Mouse (Mus musculus) myocyte (in vitro differentiated cells): ENCODE data around the gene Rsl24d1. TPM values are rescaled to one million over a fixed set of nuclear protein-coding genes. Genes with fewer than 3 reads are reported as not detected.

Experiments used
- H3K27me3 ChIP-seq: one replicate; pipeline ENCODE4 v1.6.1; 2011; ENCODE audit not compliant: control insufficient read depth, insufficient read depth, insufficient read length
- H3K36me3 ChIP-seq: one replicate; pipeline ENCODE4 v1.6.1; 2011; ENCODE audit not compliant: control insufficient read depth, insufficient read depth
- H3K4me2 ChIP-seq: one replicate; pipeline ENCODE4 v1.6.1; 2011; ENCODE audit warnings: low read depth, control low read depth
- H3K4me3 ChIP-seq: one replicate; pipeline ENCODE4 v1.5.1; 2011; ENCODE audit warnings: mild to moderate bottlenecking, control low read depth, moderate library complexity
- H3K79me2 ChIP-seq: one replicate; pipeline ENCODE4 v1.6.1; 2011; ENCODE audit not compliant: control insufficient read depth, insufficient read depth
- H3ac ChIP-seq: one replicate; pipeline ENCODE4 v1.6.1; 2011; ENCODE audit not compliant: control insufficient read depth, insufficient read length
- CEBPB ChIP-seq: IDR thresholded peaks from 2 replicates; pipeline ENCODE4 v1.6.1; 2011; ENCODE audit warnings: mild to moderate bottlenecking, moderate library complexity; ENCODE audit not compliant: poor library complexity, insufficient read depth, severe bottlenecking
- E2F4 ChIP-seq: IDR thresholded peaks from one replicate; pipeline ENCODE4 v1.6.1; 2011; ENCODE audit warnings: mild to moderate bottlenecking, control low read depth, moderate library complexity; ENCODE audit not compliant: insufficient read depth
- MAX ChIP-seq: IDR thresholded peaks from one replicate; pipeline ENCODE4 v1.6.1; 2011; ENCODE audit warnings: low read depth, mild to moderate bottlenecking, control low read depth
- MYOD1 ChIP-seq, 3 experiments: IDR thresholded peaks; one replicate each; pipeline ENCODE4 v1.6.1; 2011; ENCODE audit warnings: control low read depth in 2 of 3, low read depth in 2 of 3, mild to moderate bottlenecking in 2 of 3, moderate library complexity in 1 of 3; ENCODE audit not compliant: insufficient read length in 2 of 3, control insufficient read depth in 1 of 3
- MYOG ChIP-seq, 3 experiments: IDR thresholded peaks; one replicate each; pipeline ENCODE4 v1.6.1; 2011; ENCODE audit warnings: control low read depth in 2 of 3, low read depth in 2 of 3, mild to moderate bottlenecking in 2 of 3; ENCODE audit not compliant: insufficient read length in 2 of 3, control insufficient read depth in 1 of 3, insufficient read depth in 1 of 3
- POLR2A ChIP-seq: IDR thresholded peaks from one replicate; pipeline ENCODE4 v1.6.1; 2011; ENCODE audit warnings: low read depth, mild to moderate bottlenecking, control low read depth, moderate library complexity; ENCODE audit not compliant: insufficient read length
- POLR2AphosphoS2 ChIP-seq: IDR thresholded peaks from one replicate; pipeline ENCODE4 v1.6.1; 2011; ENCODE audit warnings: low read depth, control low read depth; ENCODE audit not compliant: insufficient read length
- REST ChIP-seq: IDR thresholded peaks from one replicate; pipeline ENCODE4 v1.6.1; 2011; ENCODE audit warnings: mild to moderate bottlenecking, control low read depth, moderate library complexity; ENCODE audit not compliant: insufficient read depth, insufficient read length
- SRF ChIP-seq: IDR thresholded peaks from one replicate; pipeline ENCODE4 v1.6.1; 2011; ENCODE audit warnings: low read depth; ENCODE audit not compliant: control insufficient read depth, insufficient read length
- TCF12 ChIP-seq: IDR thresholded peaks from one replicate; pipeline ENCODE4 v1.6.1; 2011; ENCODE audit warnings: mild to moderate bottlenecking, control low read depth; ENCODE audit not compliant: poor library complexity, insufficient read depth, severe bottlenecking
- TCF3 ChIP-seq: IDR thresholded peaks from one replicate; pipeline ENCODE4 v1.6.1; 2011; ENCODE audit warnings: low read depth, control low read depth; ENCODE audit not compliant: insufficient read length
- USF1 ChIP-seq: IDR thresholded peaks from one replicate; pipeline ENCODE4 v1.6.1; 2011; ENCODE audit warnings: low read depth, mild to moderate bottlenecking, control low read depth, moderate library complexity
- polyA plus RNA-seq: library from polyadenylated mRNA; unstranded; fragments of >200 nt; fragmentation: generic; extraction: Trizol; gene quantifications from one replicate; pipeline ENCODE4 v1.2.1, GENCODE M21; 2012; ENCODE audit warnings: missing spikeins

Gene Rsl24d1
- polyA plus RNA-seq, 1 experiment, result 54.7 TPM

DNA sequence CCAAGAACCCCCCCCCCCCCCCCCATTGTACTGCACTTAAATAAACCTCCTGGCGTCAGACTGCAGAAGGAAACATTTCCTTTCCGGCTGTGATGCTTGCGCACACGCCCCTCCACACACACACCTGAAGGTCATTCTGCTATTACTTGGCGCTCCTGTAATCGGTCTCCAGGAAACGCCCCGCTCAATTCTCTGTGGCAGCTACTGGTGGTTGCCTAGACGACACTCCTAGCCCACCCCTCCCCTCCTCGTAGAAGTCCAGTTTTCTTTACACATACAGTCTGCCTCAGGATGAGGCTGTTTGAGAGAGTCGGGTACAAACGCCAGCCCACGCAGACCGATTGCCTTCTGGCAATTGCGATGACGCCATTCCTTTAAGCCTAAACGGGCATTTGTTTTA, 18.6 kb upstream of the Rsl24d1 start:
- Histone ChIP-seq H3K4me3 (no peak overlapping the region), H3K27me3 (peaks cover 38% of the 10 kb centered on the region), H3ac (no peak overlapping the region), H3K36me3 (no peaks in the 10 kb centered on the region), H3K79me2 (no peaks in the 10 kb centered on the region), H3K4me2 (no peak overlapping the region)
- TF ChIP-seq MAX (no peak), MYOG (IDR thresholded peaks at IDR 0.05; ENCODE audit: control insufficient read depth in 1 of 3, insufficient read depth in 1 of 3, insufficient read length in 2 of 3, low read depth in 2 of 3) (no peak), TCF12 (no peak), USF1 (no peak), MYOD1 (IDR thresholded peaks at IDR 0.05; ENCODE audit: control insufficient read depth in 1 of 3, insufficient read length in 2 of 3, low read depth in 2 of 3) (no peak), CEBPB (no peak), REST (no peak), TCF3 (no peak), POLR2A (no peak), E2F4 (no peak), POLR2AphosphoS2 (no peak), SRF (no peak)

DNA sequence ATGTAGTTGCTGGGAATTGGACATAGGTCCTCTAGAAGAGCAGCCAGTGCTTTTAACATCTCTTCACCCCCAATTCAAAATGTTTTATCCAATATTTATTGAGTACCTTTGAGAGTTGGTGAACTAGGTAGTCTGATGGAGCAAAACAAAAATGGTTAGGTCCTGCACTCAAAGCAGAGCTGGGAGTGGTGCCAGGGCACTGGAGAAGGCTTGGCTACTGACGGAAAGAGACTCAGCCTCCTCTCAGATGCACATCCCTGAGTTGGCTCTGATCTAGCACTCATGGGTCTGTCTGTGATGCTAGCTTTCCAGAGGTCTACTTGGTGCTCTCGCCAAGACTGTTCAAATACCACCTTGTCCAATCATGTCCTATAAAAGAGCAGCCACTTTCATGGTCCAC, 15.3 kb upstream of the Rsl24d1 start:
- Histone ChIP-seq H3K27me3 (peaks cover 34% of the 10 kb centered on the region), H3K4me3 (no peak overlapping the region), H3K79me2 (no peaks in the 10 kb centered on the region), H3K4me2 (no peak overlapping the region), H3K36me3 (no peaks in the 10 kb centered on the region), H3ac (no peak overlapping the region)
- no peak for TF ChIP-seq MYOD1 (IDR thresholded peaks at IDR 0.05; ENCODE audit: control insufficient read depth in 1 of 3, insufficient read length in 2 of 3, low read depth in 2 of 3)
- TF ChIP-seq USF1, result no peak
- TF ChIP-seq E2F4, result no peak
- TF ChIP-seq CEBPB, result no peak
- TF ChIP-seq MAX, result no peak
- TF ChIP-seq SRF, result no peak
- TF ChIP-seq REST, result no peak
- TF ChIP-seq TCF3, result no peak
- no peak for TF ChIP-seq POLR2A
- TF ChIP-seq POLR2AphosphoS2, result no peak
- no peak for TF ChIP-seq TCF12
- TF ChIP-seq MYOG (IDR thresholded peaks at IDR 0.05; ENCODE audit: control insufficient read depth in 1 of 3, insufficient read depth in 1 of 3, insufficient read length in 2 of 3, low read depth in 2 of 3), result no peak

DNA sequence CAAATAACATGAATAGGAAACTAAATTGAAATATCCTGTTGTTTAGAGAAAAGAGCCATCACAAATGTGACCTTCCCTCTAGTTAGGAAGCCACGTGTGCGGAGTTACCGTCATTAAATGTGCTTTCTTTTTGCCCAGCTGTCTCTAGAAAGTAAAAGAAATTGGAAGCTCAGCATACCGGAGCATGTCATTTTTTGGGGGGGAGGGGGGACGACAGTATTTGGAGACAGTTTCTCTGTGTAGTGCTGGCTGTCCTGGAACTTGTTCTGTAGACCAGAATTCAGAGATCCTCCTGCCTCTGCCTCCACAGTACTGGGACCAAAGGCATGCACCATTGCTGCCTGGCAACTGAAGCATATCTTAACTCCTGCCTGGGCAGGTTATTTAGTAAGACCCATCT, 11.7 kb upstream of the Rsl24d1 start, which contains the start of gene Khdc3:
Khdc3 (plus strand) TSS at position 301 of the 400 bp plus-strand sequence.
- no peaks in the 10 kb centered on the region for H3K79me2 ChIP-seq
- TF ChIP-seq CEBPB (no peak), POLR2AphosphoS2 (no peak), POLR2A (no peak), MYOD1 (IDR thresholded peaks at IDR 0.05; ENCODE audit: control insufficient read depth in 1 of 3, insufficient read length in 2 of 3, low read depth in 2 of 3) (no peak), TCF12 (no peak), USF1 (no peak), E2F4 (no peak), MAX (no peak), MYOG (IDR thresholded peaks at IDR 0.05; ENCODE audit: control insufficient read depth in 1 of 3, insufficient read depth in 1 of 3, insufficient read length in 2 of 3, low read depth in 2 of 3) (no peak), REST (no peak)
- no peak within 1 kb of the TSS for H3K4me2 ChIP-seq
- H3K4me3 ChIP-seq, result no peak within 1 kb of the TSS
- peaks cover 36% of the 10 kb centered on the region for H3K27me3 ChIP-seq
- no peaks in the 10 kb centered on the region for H3K36me3 ChIP-seq
- H3ac ChIP-seq, result no peak within 1 kb of the TSS

DNA sequence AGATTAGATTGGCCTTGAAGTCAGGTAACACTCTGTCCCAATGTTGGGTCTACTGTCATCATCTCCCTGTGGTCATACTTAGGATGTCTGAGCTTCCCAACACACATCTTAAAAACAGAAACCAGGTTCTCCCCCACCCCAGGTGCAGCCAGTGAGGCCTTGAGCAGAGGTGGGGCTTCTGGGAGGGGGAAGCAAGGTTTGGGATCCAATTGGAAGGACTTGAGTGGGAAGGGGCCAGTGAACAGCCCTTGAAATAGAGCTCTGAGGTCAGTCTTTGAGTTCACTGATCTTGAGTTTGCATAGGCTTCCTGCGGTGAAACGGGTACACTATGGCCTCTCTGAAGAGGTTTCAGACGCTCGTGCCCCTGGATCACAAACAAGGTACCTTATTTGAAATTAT, 11.0 kb upstream of the Rsl24d1 start, which contains the start of gene Gm20509:
Gm20509 (plus strand) TSS at position 290 of the 400 bp plus-strand sequence.
- H3K79me2 ChIP-seq, result no peaks in the 10 kb centered on the region
- H3ac ChIP-seq, result no peak within 1 kb of the TSS
- no peak within 1 kb of the TSS for H3K4me2 ChIP-seq
- no peak within 1 kb of the TSS for H3K4me3 ChIP-seq
- H3K36me3 ChIP-seq, result no peaks in the 10 kb centered on the region
- peaks cover 34% of the 10 kb centered on the region for H3K27me3 ChIP-seq
- TF ChIP-seq REST (no peak), MYOG (IDR thresholded peaks at IDR 0.05; ENCODE audit: control insufficient read depth in 1 of 3, insufficient read depth in 1 of 3, insufficient read length in 2 of 3, low read depth in 2 of 3) (no peak), TCF3 (no peak), MAX (no peak), E2F4 (no peak), MYOD1 (IDR thresholded peaks at IDR 0.05; ENCODE audit: control insufficient read depth in 1 of 3, insufficient read length in 2 of 3, low read depth in 2 of 3) (no peak)

DNA sequence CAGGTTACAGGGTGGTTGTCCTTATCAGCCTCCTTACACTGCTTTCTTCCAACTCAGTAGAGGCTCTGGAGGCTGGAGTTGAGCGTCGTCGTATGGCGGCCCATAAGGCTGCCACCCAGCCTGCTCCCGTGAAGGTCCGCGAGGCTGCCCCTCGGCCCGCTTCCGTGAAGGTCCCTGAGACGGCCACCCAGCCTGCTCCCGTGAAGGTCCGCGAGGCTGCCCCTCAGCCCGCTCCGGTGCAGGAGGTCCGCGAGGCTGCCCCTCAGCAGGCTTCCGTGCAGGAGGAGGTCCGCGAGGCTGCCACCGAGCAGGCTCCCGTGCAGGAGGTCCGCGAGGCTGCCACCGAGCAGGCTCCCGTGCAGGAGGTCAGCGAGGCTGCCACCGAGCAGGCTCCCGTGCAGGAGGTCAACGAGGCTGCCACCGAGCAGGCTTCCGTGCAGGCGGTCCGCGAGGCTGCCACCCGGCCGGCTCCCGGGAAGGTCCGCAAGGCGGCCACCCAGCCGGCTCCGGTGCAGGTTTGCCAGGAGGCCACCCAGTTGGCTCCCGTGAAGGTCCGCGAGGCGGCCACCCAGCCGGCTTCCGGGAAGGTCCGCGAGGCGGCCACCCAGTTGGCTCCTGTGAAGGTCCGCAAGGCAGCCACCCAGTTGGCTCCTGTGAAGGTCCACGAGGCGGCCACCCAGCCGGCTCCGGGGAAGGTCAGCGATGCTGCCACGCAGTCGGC, 9.9 kb upstream of the Rsl24d1 start:
- Histone ChIP-seq H3K4me2 (no peak overlapping the region), H3K27me3 (peaks cover 26% of the 10 kb centered on the region), H3K79me2 (no peaks in the 10 kb centered on the region), H3ac (no peak overlapping the region), H3K36me3 (no peaks in the 10 kb centered on the region), H3K4me3 (no peak overlapping the region)
- no peak for TF ChIP-seq E2F4
- no peak for TF ChIP-seq MYOD1 (IDR thresholded peaks at IDR 0.05; ENCODE audit: control insufficient read depth in 1 of 3, insufficient read length in 2 of 3, low read depth in 2 of 3)
- no peak for TF ChIP-seq SRF
- no peak for TF ChIP-seq REST
- TF ChIP-seq TCF12, result no peak
- TF ChIP-seq POLR2A, result no peak
